Mouse (Mus musculus): ENCODE results near the gene Tmem232. TPM values are rescaled to one million over a fixed set of nuclear protein-coding genes. Genes with fewer than 3 reads are reported as not detected.
"Not testable (repeated sequence)": the region's sequence is repeated elsewhere in the genome, so short reads cannot be mapped to it uniquely, and the experiment has no call there.

The Tmem232 gene
- polyA plus RNA-seq, 1 experiment: 2.2 TPM

- H3K4me3 ChIP-seq (ENCODE audit: insufficient read depth, low read length): no peak overlapping the region
- H3K4me1 ChIP-seq (ENCODE audit: control insufficient read depth, insufficient read depth, low read length): no peaks in the 10 kb centered on the region
- H3K27ac ChIP-seq (ENCODE audit: insufficient read depth, low read length): no peak overlapping the region
- no peak for TF ChIP-seq CTCF (IDR thresholded peaks at IDR 0.05; ENCODE audit: extremely low read depth, insufficient read depth, low read length)
- TF ChIP-seq POLR2A (IDR thresholded peaks at IDR 0.05; ENCODE audit: extremely low read depth, insufficient read depth, low read length): no peak
Observed at GRCm38 (mm10) chr17:65320623-65321022, 220.0 kb downstream of the Tmem232 start.

- TF ChIP-seq CTCF (IDR thresholded peaks at IDR 0.05; ENCODE audit: extremely low read depth, insufficient read depth, low read length) (no peak), POLR2A (IDR thresholded peaks at IDR 0.05; ENCODE audit: extremely low read depth, insufficient read depth, low read length) (no peak)
- H3K27ac ChIP-seq (ENCODE audit: insufficient read depth, low read length): no peak overlapping the region
- no peak overlapping the region for H3K4me3 ChIP-seq (ENCODE audit: insufficient read depth, low read length)
- H3K4me1 ChIP-seq (ENCODE audit: control insufficient read depth, insufficient read depth, low read length): no peaks in the 10 kb centered on the region
Observed at GRCm38 (mm10) chr17:65299946-65300345, 240.6 kb downstream of the Tmem232 start.

- no peak for TF ChIP-seq POLR2A (IDR thresholded peaks at IDR 0.05; ENCODE audit: extremely low read depth, insufficient read depth, low read length)
- TF ChIP-seq CTCF (IDR thresholded peaks at IDR 0.05; ENCODE audit: extremely low read depth, insufficient read depth, low read length): no peak
- H3K27ac ChIP-seq (ENCODE audit: insufficient read depth, low read length): no peak overlapping the region
- no peaks in the 10 kb centered on the region for H3K4me1 ChIP-seq (ENCODE audit: control insufficient read depth, insufficient read depth, low read length)
- no peak overlapping the region for H3K4me3 ChIP-seq (ENCODE audit: insufficient read depth, low read length)
Observed at GRCm38 (mm10) chr17:65297831-65298230, 242.8 kb downstream of the Tmem232 start.

GRCm38 (mm10) chr17:65252160-65252559 lies 288.4 kb downstream of the Tmem232 start:
- Histone ChIP-seq H3K4me3 (ENCODE audit: insufficient read depth, low read length) (no peak overlapping the region), H3K4me1 (ENCODE audit: control insufficient read depth, insufficient read depth, low read length) (no peaks in the 10 kb centered on the region), H3K27ac (ENCODE audit: insufficient read depth, low read length) (no peak overlapping the region)
- TF ChIP-seq POLR2A (IDR thresholded peaks at IDR 0.05; ENCODE audit: extremely low read depth, insufficient read depth, low read length) (no peak), CTCF (IDR thresholded peaks at IDR 0.05; ENCODE audit: extremely low read depth, insufficient read depth, low read length) (peak; percentile 44)

- TF ChIP-seq CTCF (IDR thresholded peaks at IDR 0.05; ENCODE audit: extremely low read depth, insufficient read depth, low read length): no peak
- no peak for TF ChIP-seq POLR2A (IDR thresholded peaks at IDR 0.05; ENCODE audit: extremely low read depth, insufficient read depth, low read length)
- Histone ChIP-seq H3K4me3 (ENCODE audit: insufficient read depth, low read length) (no peak overlapping the region), H3K27ac (ENCODE audit: insufficient read depth, low read length) (no peak overlapping the region), H3K4me1 (ENCODE audit: control insufficient read depth, insufficient read depth, low read length) (no peaks in the 10 kb centered on the region)
Observed at GRCm38 (mm10) chr17:65250261-65250660, 290.3 kb downstream of the Tmem232 start.

- TF ChIP-seq POLR2A (IDR thresholded peaks at IDR 0.05; ENCODE audit: extremely low read depth, insufficient read depth, low read length): no peak
- Histone ChIP-seq H3K4me1 (ENCODE audit: control insufficient read depth, insufficient read depth, low read length) (no peaks in the 10 kb centered on the region), H3K27ac (ENCODE audit: insufficient read depth, low read length) (no peak overlapping the region), H3K4me3 (ENCODE audit: insufficient read depth, low read length) (no peak overlapping the region)
Observed at GRCm38 (mm10) chr17:65243716-65244115, 296.9 kb downstream of the Tmem232 start.

GRCm38 (mm10) chr17:65225347-65225916 lies 315.1 kb downstream of the Tmem232 start:
- no peak overlapping the region for H3K4me3 ChIP-seq (ENCODE audit: insufficient read depth, low read length)
- no peak overlapping the region for H3K27ac ChIP-seq (ENCODE audit: insufficient read depth, low read length)
- TF ChIP-seq POLR2A (IDR thresholded peaks at IDR 0.05; ENCODE audit: extremely low read depth, insufficient read depth, low read length) (no peak), CTCF (IDR thresholded peaks at IDR 0.05; ENCODE audit: extremely low read depth, insufficient read depth, low read length) (no peak)
- H3K4me1 ChIP-seq (ENCODE audit: control insufficient read depth, insufficient read depth, low read length): no peaks in the 10 kb centered on the region

- H3K4me1 ChIP-seq (ENCODE audit: control insufficient read depth, insufficient read depth, low read length): not testable (repeated sequence)
Observed at GRCm38 (mm10) chr17:65221687-65222086, 318.9 kb downstream of the Tmem232 start.

More at GRCm38 (mm10) chr17:65221687-65222086, 318.9 kb downstream of the Tmem232 start:
- not testable (repeated sequence) for H3K4me3 ChIP-seq (ENCODE audit: insufficient read depth, low read length); H3K27ac ChIP-seq (ENCODE audit: insufficient read depth, low read length)

Other genes starting within 250 kb of the Tmem232 start
- gene Vapa, start 72.8 kb upstream of the Tmem232 start, polyA plus RNA-seq (2012; rRNA removed): 84.1 and 87.5 TPM in 2 replicates
- 0.15 TPM in 1 of 2 replicates, not detected in the other for gene Txndc2, start 101.4 kb upstream of the Tmem232 start, polyA plus RNA-seq (2012; rRNA removed)
- gene Rab31, start 232.0 kb upstream of the Tmem232 start, polyA plus RNA-seq (2012; rRNA removed): 78.3 and 84.6 TPM in 2 replicates
- gene Ppp4r1, start 241.8 kb upstream of the Tmem232 start, polyA plus RNA-seq (2012; rRNA removed): 72.1 and 79.9 TPM in 2 replicates